Mouse (Mus musculus): ENCODE data around the gene Svep1.

The Svep1 gene

GRCm38 (mm10) chr4:58084155-58084554, 122.5 kb downstream of the Svep1 start:
- no peak for DNase-seq (ENCODE audit: low spot score)

GRCm38 (mm10) chr4:58082588-58082987, 124.1 kb downstream of the Svep1 start:
- DNase-seq (ENCODE audit: low spot score) = peak; percentile 29

- no peak for DNase-seq (ENCODE audit: low spot score)
These were observed 127.0 kb downstream of the Svep1 start for GRCm38 (mm10) chr4:58079631-58080030.

- DNase-seq (ENCODE audit: low spot score) = no peak
These were observed 128.7 kb downstream of the Svep1 start for GRCm38 (mm10) chr4:58077950-58078349.

- DNase-seq (ENCODE audit: low spot score) = peak; percentile 54
These were observed 129.1 kb downstream of the Svep1 start for GRCm38 (mm10) chr4:58077536-58077935.

- no peak for DNase-seq (ENCODE audit: low spot score)
These were observed 133.8 kb downstream of the Svep1 start for GRCm38 (mm10) chr4:58072888-58073287.

- DNase-seq (ENCODE audit: low spot score) = no peak
These were observed 137.8 kb downstream of the Svep1 start for GRCm38 (mm10) chr4:58068886-58069285.

GRCm38 (mm10) chr4:58064721-58065120, 141.9 kb downstream of the Svep1 start:
- DNase-seq (ENCODE audit: low spot score) = no peak

GRCm38 (mm10) chr4:58062933-58063332, 143.7 kb downstream of the Svep1 start:
- DNase-seq (ENCODE audit: low spot score) = no peak

- no peak for DNase-seq (ENCODE audit: low spot score)
These were observed 151.0 kb downstream of the Svep1 start for GRCm38 (mm10) chr4:58055653-58056052.

GRCm38 (mm10) chr4:58054441-58054840, 152.2 kb downstream of the Svep1 start:
- no peak for DNase-seq (ENCODE audit: low spot score)

- no peak for DNase-seq (ENCODE audit: low spot score)
These were observed 155.9 kb downstream of the Svep1 start for GRCm38 (mm10) chr4:58050746-58051145.

GRCm38 (mm10) chr4:58050276-58050675, 156.4 kb downstream of the Svep1 start:
- no peak for DNase-seq (ENCODE audit: low spot score)

GRCm38 (mm10) chr4:58044833-58045232, 161.8 kb downstream of the Svep1 start:
- no peak for DNase-seq (ENCODE audit: low spot score)

GRCm38 (mm10) chr4:58044356-58044755, 162.3 kb downstream of the Svep1 start:
- DNase-seq (ENCODE audit: low spot score) = no peak

GRCm38 (mm10) chr4:58040093-58040492, 166.6 kb downstream of the Svep1 start:
- no peak for DNase-seq (ENCODE audit: low spot score)

- DNase-seq (ENCODE audit: low spot score) = no peak
These were observed 169.5 kb downstream of the Svep1 start for GRCm38 (mm10) chr4:58037096-58037705.

- no peak for DNase-seq (ENCODE audit: low spot score)
These were observed 172.0 kb downstream of the Svep1 start for GRCm38 (mm10) chr4:58034663-58035062.

- DNase-seq (ENCODE audit: low spot score) = no peak
These were observed 173.9 kb downstream of the Svep1 start for GRCm38 (mm10) chr4:58032714-58033113.

- no peak for DNase-seq (ENCODE audit: low spot score)
These were observed 197.6 kb downstream of the Svep1 start, which contains the start of gene Txndc8 for GRCm38 (mm10) chr4:58009024-58009423. Gene Txndc8, minus strand, starts transcription at chr4:58009124.

GRCm38 (mm10) chr4:58003501-58003900, 203.2 kb downstream of the Svep1 start:
- DNase-seq (ENCODE audit: low spot score) = no peak
